ENCODE assay signal across 15 mouse cellular contexts in the genomic region with DNA sequence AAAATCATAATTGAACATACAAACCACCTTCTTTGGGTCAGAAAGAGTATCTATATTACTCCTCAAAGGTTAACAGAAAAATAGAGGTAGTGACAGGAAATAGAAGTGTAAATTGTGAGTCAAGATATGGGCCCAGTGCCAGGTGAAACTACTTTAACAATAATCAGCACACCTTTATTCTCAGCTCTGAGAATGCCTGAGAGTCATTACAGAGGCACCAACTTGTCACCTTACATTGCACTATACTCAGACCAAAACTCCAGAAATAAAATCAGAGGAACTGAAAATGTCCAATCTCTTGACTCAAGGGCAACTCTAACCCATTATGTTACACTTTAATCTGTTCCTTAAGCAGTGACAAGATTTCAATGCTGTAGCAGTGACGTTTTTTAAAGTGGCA.
"Had no signal": no experiment of that assay in that cellular context is flagged by ENCODE, and none has a peak within 500 bp of the region (broad histone marks: within the 10 kb centered on the region; RNA-seq: fewer than 3 reads in every experiment).

No protein-coding gene starts in this region.

- H3K4me1 ChIP-seq: kidney, embryonic 15.5 days; limb, embryonic 12.5 days; lung, embryonic 15.5 days; neural tube, embryonic 12.5 days had no signal

- ATAC-seq: liver, postnatal 0 days; midbrain, embryonic 15.5 days had no signal

- H3K9me3 ChIP-seq: kidney, embryonic 15.5 days; limb, embryonic 12.5 days; liver, embryonic 13.5 days; lung, embryonic 15.5 days; megakaryocyte, embryonic 14.5 days; midbrain, embryonic 15.5 days; neural tube, embryonic 12.5 days had no signal

- H3K4me2 ChIP-seq: kidney, embryonic 15.5 days; limb, embryonic 12.5 days; liver, embryonic 13.5 days; lung, embryonic 15.5 days; midbrain, embryonic 11.5 days; midbrain, embryonic 15.5 days; neural tube, embryonic 12.5 days had no signal

- H3K27ac ChIP-seq: kidney, embryonic 15.5 days; limb, embryonic 12.5 days; liver, embryonic 13.5 days; lung, embryonic 15.5 days; macrophage; midbrain, embryonic 15.5 days; neural tube, embryonic 12.5 days had no signal

- H3K9ac ChIP-seq: kidney, embryonic 15.5 days; limb, embryonic 12.5 days; liver, embryonic 13.5 days; liver, postnatal 0 days; lung, embryonic 15.5 days; midbrain, embryonic 15.5 days; neural tube, embryonic 12.5 days had no signal

- H3K36me3 ChIP-seq: kidney, embryonic 15.5 days; limb, embryonic 12.5 days; liver, embryonic 13.5 days; lung, embryonic 15.5 days; midbrain, embryonic 15.5 days; neural tube, embryonic 12.5 days had no signal

- DNase-seq: kidney, adult 2 months; kidney, postnatal 14 days; liver; liver, embryonic 13.5 days; liver, postnatal 0 days; thymus, adult 2 months; thymus, postnatal 25 days had no signal

- H3K4me3 ChIP-seq: kidney, embryonic 15.5 days; limb, embryonic 12.5 days; liver, embryonic 13.5 days; lung, embryonic 15.5 days; megakaryocyte, embryonic 14.5 days; midbrain, embryonic 15.5 days; neural tube, embryonic 12.5 days had no signal

- H3K27me3 ChIP-seq: kidney, embryonic 15.5 days; limb, embryonic 12.5 days; liver, embryonic 13.5 days; lung, embryonic 15.5 days; megakaryocyte, embryonic 14.5 days; midbrain, embryonic 15.5 days; neural tube, embryonic 12.5 days had no signal
